Mouse (Mus musculus) c-Kit-positive CD71-positive TER-119-negative erythroid progenitor cells, embryonic 14.5 days (primary cell): Measurements from ENCODE around the gene Galntl6.

ENCODE experiments used
- DNase-seq: peaks from one replicate; pipeline ENCODE4 v3.0.0-alpha.2; 2013; ENCODE audit warnings: low read depth

Gene Galntl6

GRCm38 (mm10) chr8:58912196-58912839 is at the start of gene Galntl6:
Galntl6 (minus strand) TSS chr8:58912640.
- no peak for DNase-seq

- no peak for DNase-seq
Observed at GRCm38 (mm10) chr8:58957195-58957739, 44.8 kb upstream of the Galntl6 start.

- DNase-seq: no peak
Observed at GRCm38 (mm10) chr8:58943773-58944172, 31.3 kb upstream of the Galntl6 start.

GRCm38 (mm10) chr8:58931066-58931465 is 18.6 kb upstream of the Galntl6 start:
- DNase-seq: no peak

- DNase-seq: no peak
Observed at GRCm38 (mm10) chr8:58915142-58915541, 2.7 kb upstream of the Galntl6 start.

GRCm38 (mm10) chr8:58913640-58913968 is 1.2 kb upstream of the Galntl6 start:
- DNase-seq: no peak

GRCm38 (mm10) chr8:58912840-58913639 is 600 bp upstream of the Galntl6 start:
- no peak for DNase-seq

- DNase-seq: no peak
Observed at GRCm38 (mm10) chr8:58911677-58912076, 763 bp downstream of the Galntl6 start, which contains the start of gene BC030500. BC030500 (plus strand) TSS chr8:58911755.

- DNase-seq: no peak
Observed at GRCm38 (mm10) chr8:58904465-58904864, 8.0 kb downstream of the Galntl6 start.

- DNase-seq: no peak
Observed at GRCm38 (mm10) chr8:58895960-58896359, 16.5 kb downstream of the Galntl6 start.

- no peak for DNase-seq
Observed at GRCm38 (mm10) chr8:58890591-58890990, 21.8 kb downstream of the Galntl6 start.

- no peak for DNase-seq
Observed at GRCm38 (mm10) chr8:58886405-58886804, 26.0 kb downstream of the Galntl6 start.

GRCm38 (mm10) chr8:58824347-58824746 is 88.1 kb downstream of the Galntl6 start:
- DNase-seq: no peak

GRCm38 (mm10) chr8:58805190-58805589 is 107.2 kb downstream of the Galntl6 start:
- no peak for DNase-seq

- DNase-seq: no peak
Observed at GRCm38 (mm10) chr8:58801847-58802246, 110.6 kb downstream of the Galntl6 start.

- DNase-seq: no peak
Observed at GRCm38 (mm10) chr8:58753769-58754168, 158.7 kb downstream of the Galntl6 start.

GRCm38 (mm10) chr8:58737963-58738362 is 174.5 kb downstream of the Galntl6 start:
- DNase-seq: no peak

- no peak for DNase-seq
Observed at GRCm38 (mm10) chr8:58691761-58692160, 220.7 kb downstream of the Galntl6 start.

- no peak for DNase-seq
Observed at GRCm38 (mm10) chr8:58677847-58678450, 234.5 kb downstream of the Galntl6 start.

GRCm38 (mm10) chr8:58669075-58669474 is 243.4 kb downstream of the Galntl6 start:
- DNase-seq: no peak

- no peak for DNase-seq
Observed at GRCm38 (mm10) chr8:58660019-58660418, 252.4 kb downstream of the Galntl6 start.

- no peak for DNase-seq
Observed at GRCm38 (mm10) chr8:58655631-58656030, 256.8 kb downstream of the Galntl6 start.

GRCm38 (mm10) chr8:58606451-58606850 is 306.0 kb downstream of the Galntl6 start:
- DNase-seq: no peak
